Mouse (Mus musculus) hindbrain, embryonic 10.5 days (tissue): Measurements from ENCODE around the gene Glo1. TPM values are rescaled to one million over a fixed set of nuclear protein-coding genes. Genes with fewer than 3 reads are reported as not detected.

Experiments used
- DNase-seq: peaks from one replicate; pipeline ENCODE4 v3.0.0-alpha.2; 2017; ENCODE audit warnings: low spot score
- H3K27ac ChIP-seq: fragments of 300-500 bp; sonication (generic); 2 replicates; pipeline ENCODE4 v1.5.1; 2016; ENCODE audit warnings: mild to moderate bottlenecking, moderate library complexity
- H3K27me3 ChIP-seq: fragments of 300-500 bp; sonication (generic); 2 replicates; pipeline ENCODE4 v1.6.1; 2016; ENCODE audit warnings: mild to moderate bottlenecking; ENCODE audit not compliant: poor library complexity, insufficient read depth, severe bottlenecking
- H3K36me3 ChIP-seq: fragments of 300-500 bp; sonication (generic); 2 replicates; pipeline ENCODE4 v1.6.1; 2016; ENCODE audit warnings: mild to moderate bottlenecking, moderate library complexity
- H3K4me1 ChIP-seq: fragments of 300-500 bp; sonication (generic); replicated peaks from 2 replicates; pipeline ENCODE4 v1.6.1; 2016; ENCODE audit warnings: mild to moderate bottlenecking
- H3K4me3 ChIP-seq: fragments of 300-500 bp; sonication (generic); 2 replicates; pipeline ENCODE4 v1.5.1; 2016; ENCODE audit warnings: mild to moderate bottlenecking, moderate library complexity
- H3K9me3 ChIP-seq: fragments of 300-500 bp; sonication (generic); 2 replicates; pipeline ENCODE4 v1.6.1; 2016; ENCODE audit warnings: mild to moderate bottlenecking, moderate library complexity
- WGBS: fragments of 180-500 bp; shearing (Covaris S2); methylation state at CpG from one replicate; pipeline ENCODE4 v1.1.7; 2016; 5-methylcytosine and 5-hydroxymethylcytosine counted together
- polyA plus RNA-seq: library from polyadenylated mRNA; unstranded; fragments of >200 nt; fragmentation: Nextera tagmentation; extraction: Ambion mirVana; gene quantifications from 2 replicates; pipeline ENCODE4 v1.2.1, GENCODE M21; 2016

The Glo1 gene
- polyA plus RNA-seq, 1 experiment from 2014 or later = 231 TPM

DNA sequence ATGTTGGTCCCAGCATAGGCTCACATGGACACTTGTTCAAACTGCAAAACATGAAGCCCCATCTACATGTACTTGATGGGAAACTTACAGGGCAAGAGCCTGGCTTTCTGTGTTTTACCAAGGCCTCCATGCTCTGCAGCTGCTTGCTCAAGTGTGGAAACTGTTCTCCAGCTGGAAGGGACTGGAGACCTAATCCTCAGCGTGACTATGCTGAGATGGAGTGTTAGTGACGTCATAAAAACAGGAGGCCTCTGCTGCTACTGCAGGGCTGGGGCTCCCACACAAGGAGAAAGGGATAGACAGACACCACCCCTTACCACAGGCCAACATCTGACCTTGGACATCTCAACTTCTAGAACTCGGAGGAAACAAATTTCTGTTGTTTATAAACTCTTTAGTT lies 55.7 kb downstream of the Glo1 start:
- H3K4me1 ChIP-seq = peaks cover 15% of the 10 kb centered on the region
- no peaks in the 10 kb centered on the region for H3K36me3 ChIP-seq
- DNase-seq = no peak
- H3K9me3 ChIP-seq = no peaks in the 10 kb centered on the region
- 79% methylated on average over 3 of the region's 3 CpGs for WGBS
- no peaks in the 10 kb centered on the region for H3K27me3 ChIP-seq
- H3K27ac ChIP-seq = no peak overlapping the region
- no peak overlapping the region for H3K4me3 ChIP-seq

DNA sequence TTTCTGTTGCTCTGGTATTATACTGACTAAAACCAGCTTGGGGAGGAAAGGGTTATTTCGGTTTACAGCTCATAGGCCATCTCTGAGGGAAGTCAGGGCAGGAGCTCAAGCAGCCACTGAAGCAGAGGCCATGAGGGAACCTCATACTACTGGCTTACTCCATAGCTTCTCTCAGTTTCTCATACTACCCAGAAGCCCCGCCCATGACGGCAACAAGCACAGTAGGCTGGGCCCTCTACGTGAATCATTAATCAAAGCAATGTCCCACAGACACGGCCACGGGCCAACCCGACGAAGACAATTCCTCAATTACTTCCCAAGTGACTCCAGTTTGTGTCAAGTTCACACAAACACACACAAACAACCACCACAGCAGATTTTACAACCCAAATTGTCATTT lies 56.5 kb downstream of the Glo1 start:
- H3K9me3 ChIP-seq = no peaks in the 10 kb centered on the region
- H3K27me3 ChIP-seq = no peaks in the 10 kb centered on the region
- H3K4me3 ChIP-seq = no peak overlapping the region
- H3K27ac ChIP-seq = no peak overlapping the region
- 82% methylated on average over 8 of the region's 8 CpGs for WGBS
- no peak for DNase-seq
- peaks cover 13% of the 10 kb centered on the region for H3K4me1 ChIP-seq
- H3K36me3 ChIP-seq = no peaks in the 10 kb centered on the region

DNA sequence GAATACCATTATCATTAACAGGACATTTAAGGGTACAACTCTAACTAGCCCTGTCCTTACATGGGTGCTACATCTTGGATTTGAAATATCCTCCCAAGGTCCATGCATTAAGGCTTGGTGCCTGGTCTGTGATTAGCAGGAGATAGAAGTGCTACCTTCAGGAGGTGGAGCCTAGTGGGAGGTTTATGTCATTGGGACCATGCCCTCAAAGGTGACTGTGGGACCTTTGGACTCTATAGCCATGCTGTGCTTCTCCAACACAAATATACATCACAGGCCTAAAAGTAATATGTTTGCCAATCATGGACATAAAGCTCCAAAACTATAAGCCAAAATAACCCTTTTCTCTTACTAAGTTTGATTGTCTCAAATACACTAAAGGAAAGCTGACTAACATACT lies 58.2 kb downstream of the Glo1 start:
- Histone ChIP-seq H3K27me3 (no peaks in the 10 kb centered on the region), H3K4me1 (no peaks in the 10 kb centered on the region), H3K9me3 (no peaks in the 10 kb centered on the region), H3K27ac (no peak overlapping the region), H3K36me3 (no peaks in the 10 kb centered on the region), H3K4me3 (no peak overlapping the region)
- no peak for DNase-seq

DNA sequence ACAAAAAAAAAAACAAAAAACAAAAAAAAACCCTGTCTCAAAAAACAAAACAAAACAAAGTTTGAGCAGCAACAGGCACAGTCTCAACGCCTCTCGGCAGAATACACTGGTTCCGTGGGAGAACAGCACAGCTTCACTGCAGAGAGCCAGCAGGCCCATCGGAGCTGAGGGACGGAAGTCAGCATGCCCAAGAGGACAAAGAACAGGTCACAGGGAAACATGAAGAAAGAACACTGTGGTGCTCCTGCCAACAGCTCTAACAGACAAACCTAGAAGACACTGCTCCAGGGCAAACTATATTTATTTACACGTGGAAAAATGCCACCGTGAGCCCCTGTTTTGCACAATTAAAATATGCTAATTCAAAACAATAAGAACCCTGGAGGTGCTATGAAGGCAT lies 61.7 kb downstream of the Glo1 start:
- H3K27me3 ChIP-seq = no peaks in the 10 kb centered on the region
- 81% methylated on average over 7 of the region's 7 CpGs for WGBS
- no peaks in the 10 kb centered on the region for H3K4me1 ChIP-seq
- DNase-seq = no peak
- H3K9me3 ChIP-seq = no peaks in the 10 kb centered on the region
- no peak overlapping the region for H3K27ac ChIP-seq
- no peaks in the 10 kb centered on the region for H3K36me3 ChIP-seq
- H3K4me3 ChIP-seq = no peak overlapping the region

DNA sequence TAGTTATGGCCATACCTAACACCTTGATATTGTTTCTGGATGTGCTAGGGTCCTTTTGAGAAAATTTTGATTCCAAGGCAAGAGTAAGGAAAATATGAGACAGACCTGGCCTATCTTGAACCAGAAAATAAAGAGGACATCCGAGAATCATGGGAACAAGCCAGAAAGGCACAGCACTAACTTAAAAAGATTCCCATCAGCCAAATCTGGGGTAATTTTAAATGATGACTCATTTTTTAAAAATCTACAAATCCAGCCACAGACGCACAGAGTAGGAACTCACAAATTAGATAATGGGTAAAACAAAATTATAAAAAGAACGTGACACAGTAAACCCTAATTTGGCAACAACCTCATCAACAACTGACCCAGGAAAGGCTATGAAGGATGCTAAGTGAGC lies 62.3 kb downstream of the Glo1 start:
- WGBS = 92% methylated on average over 3 of the region's 3 CpGs
- H3K9me3 ChIP-seq = no peaks in the 10 kb centered on the region
- no peak overlapping the region for H3K27ac ChIP-seq
- H3K36me3 ChIP-seq = no peaks in the 10 kb centered on the region
- DNase-seq = no peak
- H3K4me3 ChIP-seq = no peak overlapping the region
- no peaks in the 10 kb centered on the region for H3K4me1 ChIP-seq
- no peaks in the 10 kb centered on the region for H3K27me3 ChIP-seq

DNA sequence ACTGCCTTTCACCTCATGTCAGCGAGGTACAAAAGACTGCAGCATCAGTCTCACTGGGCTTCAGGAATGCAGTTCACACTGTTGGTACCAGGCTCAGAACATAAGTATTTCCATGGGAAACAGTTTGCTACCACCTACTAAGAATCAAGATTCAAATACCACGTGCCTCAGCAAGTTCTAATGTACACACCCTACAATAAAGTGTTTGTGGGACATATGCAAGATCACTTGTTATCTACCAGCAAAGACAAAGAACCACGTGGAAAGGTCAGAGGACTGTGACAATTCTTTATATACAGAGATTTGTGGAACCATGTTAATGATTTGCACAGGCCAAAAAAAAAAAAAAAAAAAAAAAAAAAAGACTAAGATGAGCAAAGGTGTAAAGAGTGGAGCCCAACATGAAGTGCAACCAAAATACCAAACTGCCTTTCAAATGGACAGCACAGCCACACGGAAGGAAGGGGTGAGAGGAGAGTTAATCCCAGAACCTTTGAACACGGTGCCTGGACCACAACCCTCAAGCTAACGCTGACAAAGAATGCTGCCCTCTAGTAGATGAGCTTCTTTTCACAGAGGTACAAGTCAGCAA lies 63.1 kb downstream of the Glo1 start:
- H3K27ac ChIP-seq = no peak overlapping the region
- WGBS = 83% methylated on average over 6 of the region's 6 CpGs
- no peak for DNase-seq

DNA sequence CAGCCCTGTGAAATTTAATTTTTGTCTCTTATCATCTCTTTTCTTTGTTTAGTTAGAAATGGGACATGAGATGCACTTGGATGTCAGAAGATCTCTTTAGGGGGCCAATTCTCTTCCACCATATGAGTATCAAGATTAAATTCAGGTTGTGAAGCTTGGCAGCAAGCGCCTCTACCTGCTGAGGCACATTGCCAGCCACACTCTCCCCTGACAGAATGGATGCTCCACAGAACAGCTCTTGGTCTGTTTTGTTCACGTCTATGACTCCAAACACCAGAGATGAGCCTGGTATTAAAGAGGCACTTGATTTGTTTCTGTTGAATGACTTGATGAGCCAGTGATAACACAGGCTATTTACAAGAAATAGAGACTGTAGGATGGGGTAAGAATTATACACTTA lies 63.9 kb downstream of the Glo1 start:
- Histone ChIP-seq H3K4me3 (no peak overlapping the region), H3K36me3 (no peaks in the 10 kb centered on the region), H3K9me3 (no peaks in the 10 kb centered on the region), H3K4me1 (no peaks in the 10 kb centered on the region), H3K27me3 (no peaks in the 10 kb centered on the region), H3K27ac (no peak overlapping the region)
- WGBS = 88% methylated on average over 2 of the region's 2 CpGs
- DNase-seq = no peak

More for the DNA sequence above, 63.1 kb downstream of the Glo1 start:
- Histone ChIP-seq H3K4me3 (no peak overlapping the region), H3K4me1 (no peaks in the 10 kb centered on the region), H3K27me3 (no peaks in the 10 kb centered on the region), H3K36me3 (no peaks in the 10 kb centered on the region), H3K9me3 (no peaks in the 10 kb centered on the region)

DNA sequence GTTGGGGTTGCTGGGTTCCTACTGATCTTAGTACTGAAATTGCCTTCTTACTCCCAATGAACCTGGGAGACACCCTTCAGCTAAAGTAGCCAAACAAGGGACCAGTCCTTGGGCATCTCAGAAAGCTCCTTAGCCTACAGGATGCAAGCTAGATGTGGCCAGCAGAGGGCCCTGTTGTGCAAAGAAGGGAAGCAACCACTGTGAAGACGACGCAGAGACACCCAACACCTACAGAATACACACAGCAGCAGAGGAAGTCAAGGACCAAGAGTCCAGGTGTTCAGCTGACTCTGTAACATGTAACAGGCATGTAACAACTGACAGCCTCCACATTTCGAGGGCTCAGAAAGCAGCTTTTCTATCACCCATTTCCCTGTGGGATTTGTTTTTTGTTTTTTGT lies 67.1 kb downstream of the Glo1 start:
- H3K36me3 ChIP-seq = no peaks in the 10 kb centered on the region
- H3K27ac ChIP-seq = no peak overlapping the region
- no peaks in the 10 kb centered on the region for H3K27me3 ChIP-seq
- WGBS = 41% methylated on average over 3 of the region's 3 CpGs
- no peaks in the 10 kb centered on the region for H3K9me3 ChIP-seq
- peak; percentile 36 for DNase-seq
- no peaks in the 10 kb centered on the region for H3K4me1 ChIP-seq
- no peak overlapping the region for H3K4me3 ChIP-seq

DNA sequence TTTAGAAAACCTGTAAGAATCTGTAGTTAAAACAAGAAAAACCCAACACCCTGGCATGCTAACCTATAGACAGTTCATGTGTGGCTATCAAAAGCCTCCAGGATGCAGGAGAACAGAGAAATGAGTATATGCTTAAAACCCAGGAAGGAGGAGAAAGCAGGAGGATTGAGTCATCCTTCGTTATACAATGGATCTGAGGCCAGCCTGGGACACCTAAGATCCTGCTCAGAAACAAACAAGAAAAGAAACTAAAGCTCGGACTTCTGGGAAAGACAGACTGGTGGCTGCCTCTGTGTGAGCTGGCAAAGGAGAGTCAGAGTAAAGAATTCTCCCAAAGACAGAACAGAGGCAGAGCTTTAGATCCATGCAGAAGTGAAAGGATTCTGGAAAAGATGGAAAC lies 68.0 kb downstream of the Glo1 start:
- no peaks in the 10 kb centered on the region for H3K27me3 ChIP-seq
- 89% methylated on average over 2 of the region's 2 CpGs for WGBS
- H3K4me1 ChIP-seq = no peaks in the 10 kb centered on the region
- DNase-seq = no peak
- H3K9me3 ChIP-seq = no peaks in the 10 kb centered on the region
- no peak overlapping the region for H3K27ac ChIP-seq
- no peaks in the 10 kb centered on the region for H3K36me3 ChIP-seq
- H3K4me3 ChIP-seq = no peak overlapping the region

DNA sequence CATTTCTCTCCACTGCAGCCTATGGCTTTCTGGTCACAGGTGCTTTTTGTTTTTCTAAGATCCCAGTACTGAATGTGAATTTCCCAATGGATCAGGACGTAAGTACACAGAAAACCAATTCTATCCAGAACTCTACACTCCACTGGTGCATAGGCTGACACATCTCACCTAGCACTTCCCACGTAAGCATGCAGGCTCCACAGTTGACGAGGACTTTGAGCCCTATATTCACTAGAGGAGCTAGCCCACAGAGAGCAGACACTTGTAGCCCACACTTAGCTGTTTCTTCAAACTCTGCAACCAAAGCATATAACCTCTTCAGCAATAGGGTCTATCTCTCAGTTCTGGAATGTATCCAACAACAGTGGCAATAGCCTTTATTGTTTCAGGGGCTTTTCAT lies 70.2 kb downstream of the Glo1 start:
- H3K9me3 ChIP-seq = no peaks in the 10 kb centered on the region
- no peak overlapping the region for H3K4me3 ChIP-seq
- H3K4me1 ChIP-seq = no peaks in the 10 kb centered on the region
- H3K36me3 ChIP-seq = no peaks in the 10 kb centered on the region
- H3K27me3 ChIP-seq = no peaks in the 10 kb centered on the region
- no peak overlapping the region for H3K27ac ChIP-seq
- no peak for DNase-seq
- WGBS = 82% methylated on average over 3 of the region's 3 CpGs

DNA sequence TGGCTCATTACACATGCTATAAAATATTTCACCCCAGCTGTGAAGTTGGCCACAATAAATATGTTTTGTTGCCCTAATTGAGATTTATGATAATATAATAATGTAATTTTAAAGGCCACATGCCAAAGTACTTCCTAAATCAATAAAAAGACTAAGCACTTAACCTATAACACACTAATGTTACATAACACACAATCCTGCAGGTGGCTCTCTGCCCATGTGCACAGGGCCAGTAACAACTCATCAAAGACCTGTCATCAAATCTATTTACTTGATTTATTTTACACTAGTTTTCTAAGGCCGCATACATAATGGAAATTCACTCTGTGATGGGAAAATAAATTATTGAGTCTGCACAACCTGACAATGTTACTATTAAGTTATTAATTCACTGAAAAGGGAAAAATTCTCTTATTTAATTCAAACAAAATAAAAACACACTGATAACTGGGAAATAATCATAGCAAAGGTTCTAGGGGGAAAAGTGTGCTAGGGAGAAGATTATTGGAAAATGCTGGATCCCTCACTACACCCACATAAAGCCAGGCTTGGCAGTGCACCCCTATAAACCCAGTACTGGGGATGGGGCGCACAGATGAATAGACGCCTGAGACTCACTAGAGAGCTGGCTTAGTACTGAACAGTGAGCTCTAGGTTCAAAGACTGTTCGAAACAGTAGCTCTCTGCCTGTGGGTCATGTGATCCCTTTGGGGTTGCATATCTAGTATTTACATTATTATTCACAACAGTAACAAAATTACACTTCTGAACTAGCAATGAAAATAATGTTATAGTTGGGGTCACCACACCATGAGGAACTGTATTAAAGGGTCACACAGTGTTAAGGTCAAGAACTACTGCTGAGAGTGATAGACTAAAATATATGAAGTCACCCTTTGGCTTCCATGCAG lies 73.4 kb downstream of the Glo1 start:
- Histone ChIP-seq H3K27me3 (no peaks in the 10 kb centered on the region), H3K4me3 (no peak overlapping the region), H3K36me3 (no peaks in the 10 kb centered on the region), H3K4me1 (peaks cover 14% of the 10 kb centered on the region), H3K27ac (no peak overlapping the region), H3K9me3 (no peaks in the 10 kb centered on the region)
- DNase-seq = no peak
- WGBS = 90% methylated on average over 4 of the region's 4 CpGs

DNA sequence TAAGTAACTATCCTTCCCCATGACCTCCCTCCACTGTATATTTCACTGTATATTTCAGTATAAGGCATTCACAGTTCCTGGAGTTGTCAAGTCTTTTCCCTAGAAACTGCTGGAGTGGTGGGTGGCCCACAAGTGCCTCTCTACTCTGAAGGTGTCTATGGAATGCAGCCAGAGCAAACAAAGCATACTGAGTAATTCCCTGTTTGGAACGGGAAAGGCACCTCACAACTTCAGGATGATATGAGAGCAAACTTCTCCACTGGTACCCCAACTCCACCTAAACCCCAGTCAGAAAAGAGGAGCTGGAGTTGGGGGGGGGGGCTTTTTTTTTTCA lies 75.9 kb downstream of the Glo1 start:
- Histone ChIP-seq H3K27ac (no peak overlapping the region), H3K36me3 (no peaks in the 10 kb centered on the region), H3K9me3 (no peaks in the 10 kb centered on the region), H3K4me1 (peaks cover 20% of the 10 kb centered on the region), H3K27me3 (no peaks in the 10 kb centered on the region), H3K4me3 (no peak overlapping the region)
- WGBS = 26% methylated on average over 1 of the region's 1 CpGs
- no peak for DNase-seq

DNA sequence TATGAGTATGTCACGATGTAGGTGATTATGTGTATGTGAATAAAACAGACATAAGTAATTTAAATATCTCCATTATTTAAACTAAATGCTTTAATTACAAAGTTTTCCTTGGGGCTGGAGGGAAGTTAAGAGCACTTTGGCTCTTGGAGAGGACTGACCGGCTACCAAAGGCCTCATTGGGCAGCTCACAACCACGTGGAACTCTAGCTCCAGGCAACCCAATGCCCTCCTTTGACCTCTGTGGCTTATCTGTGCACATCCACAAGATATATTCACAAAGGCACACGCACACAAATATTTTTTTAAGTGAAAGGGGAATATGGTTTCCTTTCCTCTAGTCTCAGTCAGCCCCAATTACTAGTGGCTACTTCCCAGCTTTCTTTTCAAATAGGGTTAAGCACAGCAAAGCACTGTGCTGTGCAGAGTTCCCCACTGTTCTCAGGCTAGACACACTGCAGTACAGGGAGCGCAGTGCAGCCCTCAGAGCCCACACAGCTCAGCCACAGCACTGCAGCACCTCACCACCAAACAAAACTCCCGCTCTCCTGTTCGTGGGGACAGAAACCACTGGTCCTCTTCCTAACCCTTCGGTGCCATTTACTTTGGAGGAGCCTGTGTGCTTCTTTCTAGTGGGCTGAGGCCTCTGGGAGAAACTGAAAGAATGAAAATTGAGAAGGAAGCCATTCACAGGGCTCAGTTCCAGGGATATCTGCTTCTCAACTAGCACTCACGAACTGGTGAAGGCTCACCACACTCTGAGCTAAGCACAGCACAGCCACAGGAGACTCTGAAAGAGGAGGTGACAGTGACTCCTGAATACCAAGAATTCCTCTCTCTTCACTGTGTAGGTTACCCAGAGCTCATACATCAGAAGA lies 76.5 kb downstream of the Glo1 start:
- 46% methylated on average over 9 of the region's 9 CpGs for WGBS
- Histone ChIP-seq H3K4me1 (peaks cover 20% of the 10 kb centered on the region), H3K27ac (no peak overlapping the region), H3K4me3 (no peak overlapping the region), H3K36me3 (no peaks in the 10 kb centered on the region), H3K27me3 (no peaks in the 10 kb centered on the region), H3K9me3 (no peaks in the 10 kb centered on the region)
- no peak for DNase-seq
